Mouse (Mus musculus) left cerebral cortex, adult 6 months (tissue): ENCODE data around the gene Fam43b. TPM values are rescaled to one million over a fixed set of nuclear protein-coding genes. Genes with fewer than 3 reads are reported as not detected.

Experiments used
- long read RNA-seq, 2 experiments: library from polyadenylated mRNA; unstranded; transcript quantifications; one replicate each; pipeline ENCODE4 v2.0.0; 2019 to 2020
- polyA plus RNA-seq: library from polyadenylated mRNA; unstranded; fragments of <200 nt; fragmentation: Nextera tagmentation; gene quantifications from 2 replicates; pipeline ENCODE4 v1.2.3, GENCODE M21; 2021

Fam43b gene
- polyA plus RNA-seq: 10.8 and 18.1 TPM in 2 replicates
- long read RNA-seq, experiment 1, transcript Fam43b-201 (1 exons, 2,437 nt): major isoform, 117 of 118 reads
- long read RNA-seq, experiment 1, partial matches to known transcripts: 0 of 118 reads
- long read RNA-seq, experiment 1, other reads (novel, unspliced or antisense): 1 of 118 reads
- long read RNA-seq, experiment 2, transcript Fam43b-201 (1 exons, 2,437 nt): major isoform, 21 of 22 reads
- long read RNA-seq, experiment 2, partial matches to known transcripts: 0 of 22 reads
- long read RNA-seq, experiment 2, other reads (novel, unspliced or antisense): 1 of 22 reads

DNA sequence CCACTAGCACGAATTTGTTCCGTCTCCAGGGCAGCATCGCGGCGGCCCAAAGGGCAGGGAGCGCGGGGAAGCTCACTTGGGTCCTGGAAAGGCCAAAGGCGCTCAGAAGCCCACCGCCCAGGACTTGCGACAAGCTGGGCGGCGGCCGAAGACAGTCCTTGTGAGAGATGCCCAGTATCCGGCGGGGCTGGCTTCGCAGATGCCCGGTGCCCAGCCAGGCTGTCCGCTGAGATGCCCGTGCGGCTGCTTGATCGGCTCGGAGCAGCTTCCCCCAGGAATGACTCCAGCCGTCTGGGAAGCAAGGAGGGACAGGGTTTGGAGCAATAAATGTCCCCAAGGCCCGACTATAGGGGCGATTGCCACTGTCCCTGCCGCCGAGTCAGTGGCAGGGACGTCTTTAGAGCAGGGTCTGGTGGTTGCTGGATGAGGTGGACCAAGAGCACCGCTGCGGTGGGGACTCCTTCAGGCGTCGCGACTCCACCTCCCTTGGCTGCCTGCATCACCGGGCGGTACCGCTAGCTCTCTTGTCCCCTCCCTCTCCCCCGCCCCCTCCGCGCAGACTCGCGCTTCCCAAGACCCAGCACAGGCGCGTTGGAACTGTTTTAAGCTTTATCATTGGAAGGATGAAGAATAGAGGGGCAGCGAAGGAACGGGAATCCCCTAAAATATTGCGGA lies at the start of gene Fam43b:
Gene Fam43b, minus strand, starts transcription at position 558 of the 675 bp plus-strand sequence.

DNA sequence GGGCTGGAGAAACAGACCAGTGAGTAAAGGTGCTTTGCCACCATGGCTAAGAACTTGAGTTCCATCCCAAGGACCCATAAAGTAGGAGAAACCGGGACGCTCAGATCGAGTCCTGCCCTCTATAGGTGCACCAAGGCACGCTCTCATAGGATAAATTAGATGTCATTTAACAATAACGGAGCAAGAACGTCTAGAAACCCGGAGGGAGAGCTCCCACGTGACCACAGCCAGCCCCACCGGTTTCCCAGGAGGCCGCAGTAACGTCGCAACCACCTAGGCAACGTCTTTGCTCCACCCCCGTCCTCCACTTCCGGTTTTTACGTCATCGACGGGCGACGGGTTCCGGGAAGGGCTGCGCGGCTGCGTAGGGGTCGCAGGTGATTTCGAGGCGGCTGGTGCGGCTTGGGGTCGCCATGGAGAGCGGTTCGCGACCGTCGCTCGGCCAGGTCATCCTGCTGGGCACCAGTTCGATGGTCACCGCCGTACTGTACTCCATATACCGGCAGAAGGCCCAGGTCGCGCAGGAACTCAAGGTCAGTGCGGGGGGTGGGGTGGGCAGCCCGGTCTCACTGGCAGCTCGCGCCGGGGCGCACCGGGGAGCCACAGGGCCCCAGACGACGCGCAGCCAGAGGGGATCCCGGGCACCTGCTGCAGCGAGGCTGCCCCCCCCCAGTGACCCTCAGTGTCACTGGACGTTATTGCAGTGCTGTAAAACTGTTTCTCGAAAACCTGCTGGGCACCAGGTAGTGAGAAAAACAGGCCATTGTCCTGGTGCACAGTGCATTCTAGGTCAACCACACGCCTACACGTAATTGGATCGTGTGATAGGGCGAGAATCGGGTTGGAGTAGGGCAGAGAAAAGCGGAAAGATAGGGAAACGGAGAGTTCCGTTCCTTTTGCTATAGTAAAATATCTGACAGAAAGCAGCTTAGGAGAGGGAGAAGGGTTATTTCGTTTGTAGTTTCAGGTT lies 38.3 kb upstream of the Fam43b start, which contains the start of gene Mul1:
Gene Mul1, plus strand, starts transcription at position 325 of the 970 bp plus-strand sequence.

DNA sequence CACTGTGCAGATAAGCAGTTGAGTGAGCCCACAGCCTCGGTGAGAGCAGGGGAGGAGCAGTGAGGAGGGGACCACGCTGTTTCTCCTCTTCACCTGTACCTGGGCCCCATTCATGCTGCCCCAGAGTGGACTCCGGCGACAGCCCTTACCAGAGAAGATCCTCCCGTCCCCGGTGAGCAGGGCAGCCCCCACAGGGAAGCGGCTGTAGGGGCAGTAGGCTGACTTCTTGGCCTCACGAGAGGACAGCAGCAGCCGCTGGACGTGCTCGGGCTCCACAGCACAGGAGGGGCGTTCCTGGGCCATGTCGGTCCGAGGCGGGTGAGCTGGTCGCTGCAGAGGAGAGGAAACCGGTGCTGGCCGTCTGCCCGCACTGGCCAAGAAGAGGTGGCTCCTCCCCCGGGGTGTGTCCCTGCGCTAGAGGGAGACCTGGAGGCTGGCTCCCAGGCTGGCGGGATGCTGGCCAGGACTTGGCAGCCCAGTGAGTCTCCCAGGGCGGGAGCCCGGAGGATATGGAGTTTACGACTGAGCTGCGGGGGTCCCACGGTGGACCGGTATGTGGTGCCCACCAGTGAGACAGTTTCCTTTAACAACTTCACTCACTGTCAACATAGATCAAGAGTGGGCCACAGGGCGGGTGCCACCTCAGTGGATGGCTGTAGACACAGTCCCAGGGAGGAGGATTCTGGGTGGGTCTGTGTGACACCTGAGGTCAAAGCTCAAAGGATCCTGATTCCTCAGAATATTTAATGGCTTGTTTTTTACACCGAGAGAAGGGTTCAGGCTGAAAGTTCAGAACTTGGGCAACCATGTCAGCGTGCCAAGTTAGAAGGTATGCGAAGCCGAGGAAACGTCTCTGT lies 28.5 kb downstream of the Fam43b start, which contains the start of gene Cda:
Gene Cda, minus strand, starts transcription at position 352 of the 857 bp plus-strand sequence.

Other genes starting within 250 kb of the Fam43b start
- gene Hp1bp3, start 180.2 kb downstream of the Fam43b start, polyA plus RNA-seq: 194 and 282 TPM in 2 replicates
- gene Sh2d5, start 146.1 kb downstream of the Fam43b start, polyA plus RNA-seq: 31.1 and 43.4 TPM in 2 replicates
- gene Kif17, start 146.1 kb downstream of the Fam43b start, polyA plus RNA-seq: 9.6 and 12.4 TPM in 2 replicates
- gene Ddost, start 91.8 kb downstream of the Fam43b start, polyA plus RNA-seq: 142 and 156 TPM in 2 replicates
- 137 and 428 TPM in 2 replicates for gene Pink1, start 70.2 kb downstream of the Fam43b start, polyA plus RNA-seq
- 1.8 and 3.0 TPM in 2 replicates for gene Cda, start 28.5 kb downstream of the Fam43b start, polyA plus RNA-seq
- 23.2 and 32.2 TPM in 2 replicates for gene Mul1, start 38.1 kb upstream of the Fam43b start, polyA plus RNA-seq
- gene Camk2n1, start 57.8 kb upstream of the Fam43b start, polyA plus RNA-seq: 182 and 266 TPM in 2 replicates
- gene Vwa5b1, start 239.4 kb upstream of the Fam43b start, polyA plus RNA-seq: 1.1 TPM in 2 replicates